ENCODE assay signal across 14 mouse cellular contexts in the genomic region with DNA sequence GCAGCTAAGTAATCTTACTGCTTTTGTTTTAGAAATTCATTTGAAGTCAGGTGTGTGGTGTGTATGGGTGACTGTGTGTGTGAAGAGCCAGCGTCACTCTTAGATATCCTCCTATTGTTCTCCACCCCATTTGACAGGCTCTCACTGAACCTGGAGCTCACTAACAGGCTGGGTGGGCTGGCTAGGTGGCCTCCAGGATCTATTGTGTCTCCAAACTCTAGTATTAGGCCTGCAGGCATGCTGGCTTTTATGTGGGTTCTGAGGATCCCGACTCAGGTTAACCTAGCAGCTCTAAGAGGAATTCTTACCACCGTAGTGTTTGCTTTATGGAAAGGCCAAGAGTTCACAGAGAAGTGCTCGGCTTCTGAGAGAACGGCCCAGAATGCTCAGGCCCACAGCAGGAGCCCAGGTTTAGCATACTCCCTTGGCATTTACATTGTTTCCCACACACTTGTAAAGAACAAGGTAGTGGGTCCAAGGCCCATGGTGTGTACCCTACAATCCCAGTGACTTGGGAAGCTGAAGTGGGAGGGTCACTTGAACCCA. TPM values are rescaled to one million over a fixed set of nuclear protein-coding genes. Genes with fewer than 3 reads are reported as not detected.
"Had no signal": no experiment of that assay in that cellular context is flagged by ENCODE, and none has a peak within 500 bp of the region (broad histone marks: within the 10 kb centered on the region; RNA-seq: fewer than 3 reads in every experiment).

No protein-coding gene starts in this region.

- H3K9me3 ChIP-seq: limb, embryonic 15.5 days; liver, embryonic 12.5 days; midbrain, embryonic 13.5 days; neural tube, embryonic 15.5 days had no signal

- H3K9ac ChIP-seq: limb, embryonic 15.5 days; liver, embryonic 12.5 days; midbrain, embryonic 13.5 days; neural tube, embryonic 15.5 days had no signal

- H3K27ac ChIP-seq: left cerebral cortex, adult 2 months; limb, embryonic 15.5 days; liver, embryonic 12.5 days; midbrain, embryonic 13.5 days; neural tube, embryonic 15.5 days had no signal

- H3K27me3 ChIP-seq: limb, embryonic 15.5 days; liver, embryonic 12.5 days; midbrain, embryonic 13.5 days; neural tube, embryonic 15.5 days had no signal

- H3K4me1 ChIP-seq: liver, embryonic 12.5 days; midbrain, embryonic 13.5 days; neural tube, embryonic 15.5 days had no signal

- H3K4me2 ChIP-seq: limb, embryonic 15.5 days; liver, embryonic 12.5 days; midbrain, embryonic 13.5 days; neural tube, embryonic 15.5 days had no signal

- H3K4me3 ChIP-seq: left cerebral cortex, adult 2 months; limb, embryonic 15.5 days; liver, embryonic 12.5 days; midbrain, embryonic 13.5 days; neural tube, embryonic 15.5 days had no signal

- ATAC-seq: liver, embryonic 12.5 days; midbrain, embryonic 13.5 days had no signal

- DNase-seq: kidney, adult 8-10 months; kidney, postnatal 25 days; right cerebral cortex, adult 18-20 months; right cerebral cortex, postnatal 25 days; thymus, adult 18-20 months; thymus, postnatal 14 days had no signal

RNA-seq across cellular contexts. Expression of a gene that starts 51.3 kb away (rescaled TPM):
- total RNA-seq: megakaryocyte progenitor cell, adult 5-6 weeks had no signal
- polyA plus RNA-seq: liver, embryonic 12.5 days; liver, embryonic 16.5 days; neural tube, embryonic 11.5 days had no signal
